Mouse (Mus musculus) T-helper 17 cell (primary cell): ENCODE measurements around the gene Fga.

Experiments
- in situ Hi-C, 2 experiments: fragments of 300-600 bp; cut with MboI, MseI; formaldehyde crosslinking; loops; 1 replicate in 1 of 2; 2 replicates in 1 of 2; pipeline ENCODE4 v1.15.1; 2025; ENCODE audit warnings: high pct_unique_total_duplicates in 2 of 2

The Fga gene

GRCm38 (mm10) chr3:83080567-83081055, 54.7 kb downstream of the Fga start:
- in situ Hi-C loops: loop anchor here (5.0 kb wide), 2 partner anchors 78 to 203 kb away; partner anchors contain the start of gene Rbm46 (in 1 of the 2)
